Mouse (Mus musculus) layer of hippocampus, adult 2 months (tissue): ENCODE measurements around the gene Acan. TPM values are rescaled to one million over a fixed set of nuclear protein-coding genes. Genes with fewer than 3 reads are reported as not detected.

Experiments used
- DNase-seq, 2 experiments: peaks; one replicate each; pipeline ENCODE4 v3.0.0; 2022; ENCODE audit warnings: low spot score in 2 of 2
- H3K27ac ChIP-seq: fragments of 200-600 bp; 2 replicates; pipeline ENCODE4 v1.8.1; 2022
- H3K4me3 ChIP-seq: fragments of 200-600 bp; 2 replicates; pipeline ENCODE4 v1.8.1; 2022; ENCODE audit warnings: mild to moderate bottlenecking
- CTCF ChIP-seq: fragments of 200-600 bp; conservative IDR thresholded peaks from 2 replicates; pipeline ENCODE4 v1.8.1; 2022; ENCODE audit warnings: antibody characterized with exemption, mild to moderate bottlenecking, moderate library complexity
- total RNA-seq, 2 experiments: library from RNA; stranded (reverse); gene quantifications; 2 replicates each; pipeline ENCODE4 v1.2.3; 2021

Acan gene
- total RNA-seq, 2 experiments from 2014 or later = 3.9 to 4.6 TPM

- Histone ChIP-seq H3K4me3 (no peak overlapping the region), H3K27ac (no peak overlapping the region)
- peak; percentile 92 for TF ChIP-seq CTCF
- DNase-seq = peak; percentile 60 to 82
These were observed 27.5 kb downstream of the Acan start for GRCm38 (mm10) chr7:79080572-79081399.

- TF ChIP-seq CTCF = peak; percentile 76
- peak in 1 of 2 experiments; percentile 40 for DNase-seq
- H3K4me3 ChIP-seq = no peak overlapping the region
- H3K27ac ChIP-seq = no peak overlapping the region
These were observed 35.8 kb downstream of the Acan start for GRCm38 (mm10) chr7:79089111-79089510.

DNA sequence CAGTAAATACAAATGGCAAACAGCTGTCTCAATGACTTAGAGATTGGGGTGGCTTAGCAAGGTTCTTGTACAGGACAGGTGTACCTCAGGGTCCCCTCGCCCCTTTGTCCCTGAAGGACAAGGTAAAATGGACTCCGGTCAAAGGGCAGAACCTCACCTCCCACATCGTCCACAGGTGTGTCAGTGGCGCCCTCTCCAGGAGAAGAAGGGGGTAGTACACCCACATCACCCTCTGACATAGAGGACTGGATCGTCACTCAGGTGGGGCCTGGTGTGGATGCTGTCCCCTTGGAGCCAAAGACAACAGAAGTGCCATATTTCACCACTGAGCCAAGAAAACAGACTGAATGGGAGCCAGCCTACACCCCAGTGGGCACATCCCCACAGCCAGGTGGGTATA, 43.2 kb downstream of the Acan start:
- no peak overlapping the region for H3K4me3 ChIP-seq
- DNase-seq = no peak
- no peak overlapping the region for H3K27ac ChIP-seq
- TF ChIP-seq CTCF = 0 out of 2 replicates have a peak, but pooled peaks have one; percentile 8

GRCm38 (mm10) chr7:79113848-79114247, 60.6 kb downstream of the Acan start:
- Histone ChIP-seq H3K27ac (no peak overlapping the region), H3K4me3 (no peak overlapping the region)
- DNase-seq = no peak
- no peak for TF ChIP-seq CTCF

DNA sequence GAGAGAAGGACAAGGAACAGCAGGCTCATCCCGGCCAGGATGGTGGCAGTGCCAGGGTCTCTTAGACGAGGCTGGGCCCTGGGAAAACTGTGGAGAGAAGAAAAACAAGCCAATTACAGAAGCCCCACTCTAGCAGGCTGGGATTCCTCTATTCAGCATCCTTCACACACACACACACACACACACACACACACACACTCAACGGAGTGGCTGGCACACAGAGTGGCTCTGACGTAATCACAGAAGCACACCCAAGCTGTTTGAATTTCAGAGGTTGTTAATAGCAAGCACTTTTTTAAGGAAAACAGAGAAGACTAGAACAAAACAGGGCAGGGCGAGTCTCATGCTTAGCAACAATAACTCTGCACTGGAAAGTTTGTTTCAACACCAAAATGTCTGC, 70.2 kb downstream of the Acan start:
- DNase-seq = peak; percentile 59 to 69
- TF ChIP-seq CTCF = no peak
- no peak overlapping the region for H3K27ac ChIP-seq
- no peak overlapping the region for H3K4me3 ChIP-seq

GRCm38 (mm10) chr7:79129883-79130282, 76.6 kb downstream of the Acan start:
- Histone ChIP-seq H3K4me3 (peak overlapping the region; percentile 8; the same call in 1 of the 2 replicates), H3K27ac (no peak overlapping the region)
- peak; percentile 71 for TF ChIP-seq CTCF
- DNase-seq = no peak

DNA sequence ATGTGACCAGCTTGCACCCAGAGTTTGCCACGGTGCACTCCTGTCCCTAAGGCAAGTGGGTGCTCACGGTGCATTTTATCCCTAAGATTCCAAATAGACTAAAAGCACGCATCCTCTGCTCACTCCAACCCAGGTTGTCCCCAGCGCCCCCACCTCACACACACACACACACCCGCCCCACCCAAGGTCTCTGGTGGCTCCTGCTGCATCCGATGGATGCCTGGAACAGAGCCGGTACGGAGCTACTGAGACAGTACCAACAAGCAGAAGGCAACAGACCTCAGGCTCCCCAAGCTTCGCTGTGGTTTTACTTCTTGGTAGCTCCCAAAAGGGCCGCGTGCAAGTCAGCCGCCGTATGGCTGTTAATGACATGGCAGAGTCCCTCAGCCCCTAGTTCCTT, 77.1 kb downstream of the Acan start:
- no peak for DNase-seq
- no peak for TF ChIP-seq CTCF
- Histone ChIP-seq H3K27ac (peak overlapping the region; percentile 10; the same call in 1 of the 2 replicates), H3K4me3 (peak overlapping the region; percentile 35)

DNA sequence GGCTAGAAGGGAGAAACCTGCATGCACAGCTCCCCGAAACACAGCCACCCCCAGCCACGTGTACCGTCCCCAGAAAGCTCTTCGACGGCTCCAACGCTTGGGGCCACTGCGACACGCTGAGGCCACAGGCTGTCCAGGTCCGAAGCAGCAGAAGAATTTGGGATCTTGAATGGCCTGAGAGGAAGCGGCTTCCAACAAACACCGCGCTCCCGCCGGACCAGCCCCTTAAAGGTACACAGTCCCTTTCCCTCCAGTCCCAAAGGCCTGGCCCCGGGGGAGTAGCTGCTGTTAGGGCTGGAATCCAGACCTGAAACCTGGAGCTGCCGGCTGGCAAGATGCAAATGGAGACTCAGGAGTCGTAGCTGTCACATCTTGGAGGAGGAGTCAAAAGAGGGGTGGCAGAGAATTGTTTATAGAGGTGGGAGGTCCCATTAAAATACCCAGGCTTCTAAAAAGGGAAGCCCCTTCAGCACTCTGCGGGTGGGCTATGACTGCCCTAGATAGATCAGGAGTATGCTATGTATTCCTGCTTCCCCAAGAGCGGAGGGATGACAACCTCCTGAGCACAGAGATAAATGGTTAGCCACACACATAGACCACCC, 77.7 kb downstream of the Acan start, which contains the start of gene Hapln3:
Gene Hapln3, minus strand, starts transcription at position 176 of the 602 bp plus-strand sequence.
- peak within 1 kb of the TSS; percentile 35 for H3K4me3 ChIP-seq
- H3K27ac ChIP-seq = peak within 1 kb of the TSS; percentile 10; the same call in 1 of the 2 replicates
- no peak for DNase-seq
- TF ChIP-seq CTCF = no peak

GRCm38 (mm10) chr7:79133391-79133790, 80.1 kb downstream of the Acan start:
- no peak for DNase-seq
- Histone ChIP-seq H3K4me3 (no peak overlapping the region), H3K27ac (no peak overlapping the region)
- 0 out of 2 replicates have a peak, but pooled peaks have one; percentile 16 for TF ChIP-seq CTCF

GRCm38 (mm10) chr7:79139328-79139824, 86.1 kb downstream of the Acan start:
- no peak for DNase-seq
- H3K27ac ChIP-seq = no peak overlapping the region
- no peak overlapping the region for H3K4me3 ChIP-seq
- no peak for TF ChIP-seq CTCF

- no peak for DNase-seq
- no peak for TF ChIP-seq CTCF
- Histone ChIP-seq H3K4me3 (no peak overlapping the region), H3K27ac (no peak overlapping the region)
These were observed 86.8 kb downstream of the Acan start for GRCm38 (mm10) chr7:79139891-79140591.

- Histone ChIP-seq H3K4me3 (no peak overlapping the region), H3K27ac (peak overlapping the region; percentile 19; the same call in 1 of the 2 replicates)
- TF ChIP-seq CTCF = peak; percentile 96
- DNase-seq = peak; percentile 72 to 89
These were observed 87.6 kb downstream of the Acan start for GRCm38 (mm10) chr7:79140897-79141296.
